Mouse (Mus musculus): Measurements from ENCODE around the gene Dgkd.

Dgkd gene

GRCm38 (mm10) chr1:87848237-87848996 is 4.7 kb upstream of the Dgkd start:
- no peak for DNase-seq (ENCODE audit: low read depth, low spot score)

GRCm38 (mm10) chr1:87849278-87849677 is 3.8 kb upstream of the Dgkd start:
- DNase-seq (ENCODE audit: low read depth, low spot score), result no peak

GRCm38 (mm10) chr1:87851344-87851743 is 1.7 kb upstream of the Dgkd start:
- no peak for DNase-seq (ENCODE audit: low read depth, low spot score)

GRCm38 (mm10) chr1:87852081-87852790 is 851 bp upstream of the Dgkd start:
- no peak for DNase-seq (ENCODE audit: low read depth, low spot score)

- peak; percentile 67 for DNase-seq (ENCODE audit: low read depth, low spot score)
These were observed 694 bp downstream of the Dgkd start for GRCm38 (mm10) chr1:87853601-87854361.

GRCm38 (mm10) chr1:87854411-87854810 is 1.3 kb downstream of the Dgkd start:
- DNase-seq (ENCODE audit: low read depth, low spot score), result no peak

GRCm38 (mm10) chr1:87854851-87855251 is 1.8 kb downstream of the Dgkd start:
- DNase-seq (ENCODE audit: low read depth, low spot score), result no peak

GRCm38 (mm10) chr1:87855522-87855921 is 2.4 kb downstream of the Dgkd start:
- no peak for DNase-seq (ENCODE audit: low read depth, low spot score)

- DNase-seq (ENCODE audit: low read depth, low spot score), result no peak
These were observed 3.7 kb downstream of the Dgkd start for GRCm38 (mm10) chr1:87856823-87857222.

GRCm38 (mm10) chr1:87858031-87858430 is 4.9 kb downstream of the Dgkd start:
- DNase-seq (ENCODE audit: low read depth, low spot score), result no peak

GRCm38 (mm10) chr1:87858529-87858928 is 5.4 kb downstream of the Dgkd start:
- DNase-seq (ENCODE audit: low read depth, low spot score), result no peak

GRCm38 (mm10) chr1:87863602-87864001 is 10.5 kb downstream of the Dgkd start:
- no peak for DNase-seq (ENCODE audit: low read depth, low spot score)

- no peak for DNase-seq (ENCODE audit: low read depth, low spot score)
These were observed 11.8 kb downstream of the Dgkd start for GRCm38 (mm10) chr1:87864889-87865288.

- DNase-seq (ENCODE audit: low read depth, low spot score), result no peak
These were observed 13.6 kb downstream of the Dgkd start for GRCm38 (mm10) chr1:87866672-87867071.

- no peak for DNase-seq (ENCODE audit: low read depth, low spot score)
These were observed 18.5 kb downstream of the Dgkd start for GRCm38 (mm10) chr1:87871546-87871945.

- no peak for DNase-seq (ENCODE audit: low read depth, low spot score)
These were observed 20.0 kb downstream of the Dgkd start for GRCm38 (mm10) chr1:87873081-87873480.

GRCm38 (mm10) chr1:87876065-87876464 is 23.0 kb downstream of the Dgkd start:
- no peak for DNase-seq (ENCODE audit: low read depth, low spot score)

- no peak for DNase-seq (ENCODE audit: low read depth, low spot score)
These were observed 24.6 kb downstream of the Dgkd start for GRCm38 (mm10) chr1:87877552-87878283.

- no peak for DNase-seq (ENCODE audit: low read depth, low spot score)
These were observed 25.9 kb downstream of the Dgkd start for GRCm38 (mm10) chr1:87879034-87879433.

GRCm38 (mm10) chr1:87879494-87880325 is 26.6 kb downstream of the Dgkd start:
- no peak for DNase-seq (ENCODE audit: low read depth, low spot score)

GRCm38 (mm10) chr1:87880326-87880627 is 27.2 kb downstream of the Dgkd start:
- no peak for DNase-seq (ENCODE audit: low read depth, low spot score)

All from ZHBTc4 (cell line).